8 mouse cellular contexts compared by ENCODE assay signal in genomic region chr13:30136923-30137629, GRCm38 (mm10). TPM values are rescaled to one million over a fixed set of nuclear protein-coding genes. Genes with fewer than 3 reads are reported as not detected.
DNase-seq lines count a peak whose midpoint lies in the region; ATAC-seq lines count a peak whose summit lies in the region.

No protein-coding gene starts in this region.

- H3K4me2 ChIP-seq in liver, embryonic 11.5 days: peak overlapping the region; percentile 96
- peak overlapping the region; percentile 81 for H3K4me2 ChIP-seq in embryonic facial prominence, embryonic 15.5 days (replicated peaks)
- peak overlapping the region; percentile 92 for H3K4me2 ChIP-seq in intestine, embryonic 14.5 days (ENCODE audit: low read length)
- H3K4me2 ChIP-seq in neural tube, embryonic 13.5 days: peak overlapping the region; percentile 95

- no peaks in the 10 kb centered on the region for H3K36me3 ChIP-seq in liver, embryonic 11.5 days (ENCODE audit: control insufficient read depth, insufficient read depth, low read length)
- H3K36me3 ChIP-seq in embryonic facial prominence, embryonic 15.5 days: no peaks in the 10 kb centered on the region; the same call in 1 of the 2 replicates
- H3K36me3 ChIP-seq in intestine, embryonic 14.5 days (ENCODE audit: control insufficient read depth, insufficient read depth, low read length): no peaks in the 10 kb centered on the region
- H3K36me3 ChIP-seq in neural tube, embryonic 13.5 days: no peaks in the 10 kb centered on the region

- DNase-seq in liver, embryonic 11.5 days (ENCODE audit: low spot score): no peak
- DNase-seq in liver: no peak
- peak; percentile 55 for DNase-seq in intestine, embryonic 14.5 days (ENCODE audit: low spot score)
- DNase-seq in layer of hippocampus, adult 9-10 months (ENCODE audit: low spot score): no peak
- no peak for DNase-seq in spleen, postnatal 14 days (ENCODE audit: low spot score in 2 of 2)
- DNase-seq in cerebellum, adult 9-10 months: no peak

- H3K27ac ChIP-seq in liver, embryonic 11.5 days (ENCODE audit: low read depth, low read length): no peak overlapping the region
- H3K27ac ChIP-seq in embryonic facial prominence, embryonic 15.5 days (replicated peaks): peak overlapping the region; percentile 61; the same call in 1 of the 2 replicates
- peak overlapping the region; percentile 60; the same call in 1 of the 2 replicates for H3K27ac ChIP-seq in intestine, embryonic 14.5 days (ENCODE audit: low read depth)
- H3K27ac ChIP-seq in neural tube, embryonic 13.5 days (replicated peaks): no peak overlapping the region

- ATAC-seq in liver, embryonic 11.5 days (replicated peaks; ENCODE audit: low FRiP score): no peak
- no peak for ATAC-seq in embryonic facial prominence, embryonic 15.5 days (ENCODE audit: insufficient number of reproducible peaks, low FRiP score, low TSS enrichment, low read depth)
- peak; percentile 1; the same call in 1 of the 2 replicates for ATAC-seq in intestine, embryonic 14.5 days (replicated peaks; ENCODE audit: low FRiP score, low TSS enrichment, low read depth)
- ATAC-seq in neural tube, embryonic 13.5 days (ENCODE audit: low read depth): no peak

- no peaks in the 10 kb centered on the region; the same call in 1 of the 2 replicates for H3K4me1 ChIP-seq in liver, embryonic 11.5 days (replicated peaks; ENCODE audit: control insufficient read depth, insufficient read depth, low read length)
- peaks cover 7% of the 10 kb centered on the region for H3K4me1 ChIP-seq in embryonic facial prominence, embryonic 15.5 days
- H3K4me1 ChIP-seq in intestine, embryonic 14.5 days (replicated peaks; ENCODE audit: control insufficient read depth, insufficient read depth, low read length): no peaks in the 10 kb centered on the region
- H3K4me1 ChIP-seq in neural tube, embryonic 13.5 days (replicated peaks): peaks cover 9% of the 10 kb centered on the region

- whole genome bisulfite sequencing in liver, embryonic 11.5 days: 31% methylated on average over 13 of the region's 13 CpGs
- 23% methylated on average over 13 of the region's 13 CpGs for WGBS in embryonic facial prominence, embryonic 15.5 days
- WGBS in intestine, embryonic 14.5 days: 32% methylated on average over 13 of the region's 13 CpGs
- WGBS in neural tube, embryonic 13.5 days: 28% methylated on average over 13 of the region's 13 CpGs

- H3K4me3 ChIP-seq in liver, embryonic 11.5 days (ENCODE audit: low read depth, low read length): peak overlapping the region; percentile 68
- peak overlapping the region; percentile 64 for H3K4me3 ChIP-seq in embryonic facial prominence, embryonic 15.5 days (replicated peaks)
- peak overlapping the region; percentile 67 for H3K4me3 ChIP-seq in intestine, embryonic 14.5 days (ENCODE audit: low read depth, low read length)
- H3K4me3 ChIP-seq in neural tube, embryonic 13.5 days: peak overlapping the region; percentile 61

- H3K9me3 ChIP-seq in liver, embryonic 11.5 days (ENCODE audit: control insufficient read depth, low read length): no peaks in the 10 kb centered on the region
- H3K9me3 ChIP-seq in embryonic facial prominence, embryonic 15.5 days (replicated peaks): no peaks in the 10 kb centered on the region
- no peaks in the 10 kb centered on the region for H3K9me3 ChIP-seq in intestine, embryonic 14.5 days (ENCODE audit: control insufficient read depth, low read length)
- H3K9me3 ChIP-seq in neural tube, embryonic 13.5 days: no peaks in the 10 kb centered on the region

- H3K9ac ChIP-seq in liver, embryonic 11.5 days (ENCODE audit: low read depth, low read length): peak overlapping the region; percentile 59; the same call in 1 of the 2 replicates
- H3K9ac ChIP-seq in embryonic facial prominence, embryonic 15.5 days: peak overlapping the region; percentile 46
- H3K9ac ChIP-seq in intestine, embryonic 14.5 days (ENCODE audit: low read length): peak overlapping the region; percentile 68
- H3K9ac ChIP-seq in neural tube, embryonic 13.5 days: peak overlapping the region; percentile 80; the same call in 1 of the 2 replicates

- H3K27me3 ChIP-seq in liver, embryonic 11.5 days (replicated peaks; ENCODE audit: control insufficient read depth, insufficient read depth, low read length): peaks cover 18% of the 10 kb centered on the region
- H3K27me3 ChIP-seq in embryonic facial prominence, embryonic 15.5 days: no peaks in the 10 kb centered on the region
- H3K27me3 ChIP-seq in intestine, embryonic 14.5 days (replicated peaks; ENCODE audit: control insufficient read depth, insufficient read depth, low read length): no peaks in the 10 kb centered on the region
- H3K27me3 ChIP-seq in neural tube, embryonic 13.5 days: peaks cover 29% of the 10 kb centered on the region

RNA-seq across cellular contexts. Expression of gene Mboat1, which starts 0.8 kb away (rescaled TPM):
- polyA plus RNA-seq in liver, embryonic 11.5 days (2014; fragmentation: Nextera tagmentation; extraction: Ambion mirVana): 4.2 and 4.3 TPM in 2 replicates
- 19.3 and 20.3 TPM in 2 replicates for polyA plus RNA-seq in embryonic facial prominence, embryonic 15.5 days (2015; fragmentation: Nextera tagmentation; extraction: Ambion mirVana)
- polyA plus RNA-seq in intestine, embryonic 14.5 days (2014; fragmentation: Nextera tagmentation; extraction: Ambion mirVana): 49.4 and 49.6 TPM in 2 replicates
- 2.0 and 2.7 TPM in 2 replicates for polyA plus RNA-seq in neural tube, embryonic 13.5 days (2015; fragmentation: Nextera tagmentation; extraction: Ambion mirVana)

Comparison
In these comparisons a context has a peak if more than half of its experiments do, and no peak if none do; other contexts are left out.
1. H3K27ac ChIP-seq: peak in embryonic facial prominence, embryonic 15.5 days (single experiment) and intestine, embryonic 14.5 days (single experiment); none in liver, embryonic 11.5 days (single experiment) and neural tube, embryonic 13.5 days (single experiment).
2. Peak in every context shown above with its lines, with median percentiles within 50 percentile points of each other: H3K4me2 ChIP-seq, H3K4me3 ChIP-seq and H3K9ac ChIP-seq.